ENCODE assay signal across 8 mouse cellular contexts in genomic region chr15:97195628-97196027, GRCm38 (mm10). TPM values are rescaled to one million over a fixed set of nuclear protein-coding genes. Genes with fewer than 3 reads are reported as not detected.
A peak's percentile ranks its signal among the peaks of the same experiment; 100 is the strongest.
DNase-seq lines count a peak whose midpoint lies in the region; ATAC-seq and TF ChIP-seq lines count a peak whose summit lies in the region.

No protein-coding gene starts in this region.

- H3K27me3 ChIP-seq in heart, embryonic 11.5 days (ENCODE audit: control insufficient read depth, insufficient read depth, low read length) = no peaks in the 10 kb centered on the region
- H3K27me3 ChIP-seq in MEL (ENCODE audit: control insufficient read depth in 1 of 2, insufficient read depth in 2 of 2, low read length in 2 of 2) = peaks cover 0 to 5% of the 10 kb centered on the region in 2 experiments; a peak in 2 of 4 replicates

- H3K4me2 ChIP-seq in heart, embryonic 11.5 days = no peak overlapping the region

- no peak for ATAC-seq in heart, embryonic 11.5 days (replicated peaks; ENCODE audit: insufficient number of reproducible peaks, low FRiP score, low TSS enrichment)

- no peak for TF ChIP-seq EP300 in MEL (IDR thresholded peaks at IDR 0.05; ENCODE audit: low read depth in 1 of 2, low read length in 2 of 2)

- H3K27ac ChIP-seq in heart, embryonic 11.5 days (ENCODE audit: low read depth, low read length) = no peak overlapping the region
- H3K27ac ChIP-seq in MEL (ENCODE audit: control insufficient read depth, low read depth, low read length) = no peak overlapping the region

- H3K9me3 ChIP-seq in heart, embryonic 11.5 days (replicated peaks; ENCODE audit: control insufficient read depth, low read length) = no peaks in the 10 kb centered on the region
- no peaks in the 10 kb centered on the region for H3K9me3 ChIP-seq in MEL (replicated peaks; ENCODE audit: insufficient read depth, low read length)

- H3K4me1 ChIP-seq in heart, embryonic 11.5 days (ENCODE audit: control insufficient read depth, insufficient read depth, low read length) = no peaks in the 10 kb centered on the region
- no peaks in the 10 kb centered on the region for H3K4me1 ChIP-seq in MEL (ENCODE audit: control insufficient read depth in 1 of 2, insufficient read depth in 2 of 2, low read length in 2 of 2)

- no peaks in the 10 kb centered on the region for H3K36me3 ChIP-seq in heart, embryonic 11.5 days (ENCODE audit: control insufficient read depth, insufficient read depth, low read length)
- no peaks in the 10 kb centered on the region for H3K36me3 ChIP-seq in MEL (ENCODE audit: control insufficient read depth in 1 of 2, insufficient read depth in 2 of 2, low read length in 2 of 2)

- TF ChIP-seq CTCF in MEL (IDR thresholded peaks at IDR 0.05 in 2 of 3, conservative IDR thresholded peaks at IDR 0.05 in 1 of 3; ENCODE audit: control insufficient read depth in 1 of 3, insufficient read depth in 1 of 3, low read depth in 2 of 3, low read length in 3 of 3, poor library complexity in 1 of 3, severe bottlenecking in 1 of 3) = peak; percentile 39 to 92 (median 73)

- peak; percentile 35 to 60 for DNase-seq in heart, adult 18-20 months
- DNase-seq in 3134 (ENCODE audit: extremely low read depth, insufficient read length, low spot score) (peak; percentile 28), MEL (ENCODE audit: low read depth, low spot score) (peak; percentile 87)
- DNase-seq in fibroblast of lung, adult 2 months (ENCODE audit: low read depth) = peak; percentile 59
- peak; percentile 17 to 75 for DNase-seq in layer of hippocampus, postnatal 14 days (ENCODE audit: low spot score in 2 of 2)
- DNase-seq in retina, embryonic 14.5 days (ENCODE audit: low spot score) = peak; percentile 86
- no peak for DNase-seq in urinary bladder, postnatal 25 days (ENCODE audit: low spot score)

- H3K9ac ChIP-seq in heart, embryonic 11.5 days (ENCODE audit: low read depth, low read length) = no peak overlapping the region
- no peak overlapping the region for H3K9ac ChIP-seq in MEL (ENCODE audit: control insufficient read depth, low read depth, low read length, poor library complexity, severe bottlenecking)

- 0% methylated on average over 1 of the region's 1 CpGs for WGBS in heart, embryonic 11.5 days (ENCODE audit: insufficient replicate concordance)

- no peaks in the 10 kb centered on the region for H3K79me2 ChIP-seq in MEL (ENCODE audit: control insufficient read depth, insufficient read depth, low read length, poor library complexity)

- TF ChIP-seq POLR2A in MEL (IDR thresholded peaks at IDR 0.05; ENCODE audit: control insufficient read depth in 1 of 2, insufficient read depth in 1 of 2, low read depth in 1 of 2, low read length in 2 of 2, poor library complexity in 1 of 2) = no peak

- peak; percentile 97 for TF ChIP-seq RAD21 in MEL (IDR thresholded peaks at IDR 0.05; ENCODE audit: low read depth, low read length)

- no peak overlapping the region for H3K4me3 ChIP-seq in heart, embryonic 11.5 days (ENCODE audit: low read depth, low read length)
- H3K4me3 ChIP-seq in MEL (ENCODE audit: control insufficient read depth in 1 of 2, insufficient read depth in 1 of 2, low read depth in 2 of 2, low read length in 2 of 2) = no peak overlapping the region

TF ChIP-seq in MEL, 35 proteins besides CTCF, POLR2A, EP300 and RAD21:
- TF ChIP-seq MEF2A (IDR thresholded peaks at IDR 0.05; ENCODE audit: extremely low read depth, insufficient replicate concordance, low read depth, low read length, poor library complexity, severe bottlenecking) (no peak), GABPA (IDR thresholded peaks at IDR 0.05; ENCODE audit: low read depth, low read length) (no peak), USF2 (IDR thresholded peaks at IDR 0.05; ENCODE audit: borderline replicate concordance in 1 of 2, insufficient read depth in 1 of 2, low read depth in 1 of 2, low read length in 2 of 2) (no peak), BHLHE40 (IDR thresholded peaks at IDR 0.05; ENCODE audit: borderline replicate concordance, low read depth, low read length) (no peak), ZC3H11A (IDR thresholded peaks at IDR 0.05; ENCODE audit: low read depth, low read length) (peak; percentile 74), KAT2A (conservative IDR thresholded peaks at IDR 0.05; ENCODE audit: low read depth, low read length) (no peak), ZNF384 (IDR thresholded peaks at IDR 0.05; ENCODE audit: low read depth, low read length) (peak; percentile 89), SMC3 (IDR thresholded peaks at IDR 0.05; ENCODE audit: low read depth, low read length) (peak; percentile 77), POLR2AphosphoS2 (IDR thresholded peaks at IDR 0.05; ENCODE audit: low read length) (no peak)

RNA-seq across cellular contexts. Expression of gene Pced1b, which starts 51.3 kb away (rescaled TPM):
- total RNA-seq in heart, adult 18-20 months (2021) = 1 to 10 TPM; 1.9 to 4.4 TPM
- polyA plus RNA-seq in heart, embryonic 11.5 days (2014; fragmentation: Nextera tagmentation; extraction: Ambion mirVana) = 2.8 and 3.4 TPM in 2 replicates
- 6.6 and 9.7 TPM in 2 replicates for total RNA-seq in MEL (2012; rRNA removed)
- 10 to 100 TPM in 1 of 2 experiments, not detected in 1; 36.5 TPM for polyA plus RNA-seq in MEL (2012; ENCODE audit: insufficient read depth in 1 of 2, insufficient read length in 2 of 2, low read depth in 1 of 2, low replicate concordance in 2 of 2, missing spikeins in 1 of 2)
- 1 to 10 TPM; 7.7 to 8.1 TPM for total RNA-seq in layer of hippocampus, postnatal 14 days (2021)

RNA-seq across cellular contexts. Expression of gene Amigo2, which starts 51.5 kb away (rescaled TPM):
- 1 to 10 TPM; 4.6 to 5.5 TPM for total RNA-seq in heart, adult 18-20 months (2021)
- polyA plus RNA-seq in heart, embryonic 11.5 days (2014; fragmentation: Nextera tagmentation; extraction: Ambion mirVana) = 3.3 and 3.4 TPM in 2 replicates
- not detected in 2 replicates for total RNA-seq in MEL (2012; rRNA removed)
- polyA plus RNA-seq in MEL (2012; ENCODE audit: insufficient read depth in 1 of 2, insufficient read length in 2 of 2, low read depth in 1 of 2, low replicate concordance in 2 of 2, missing spikeins in 1 of 2) = not detected
- 10 to 100 TPM; 21.1 to 26.2 TPM for total RNA-seq in layer of hippocampus, postnatal 14 days (2021)
